Mouse (Mus musculus) CH12.LX (cell line): ENCODE measurements at regions not wholly inside any gene's neighbourhood (a gene's known extent, or its start where the extent isn't known, plus 50 kb on each side); places are given as distances from the start of the nearest gene placed in this dataset.

Experiments
- CTCF ChIP-seq, 2 experiments: IDR thresholded peaks in 1 of 2; conservative IDR thresholded peaks in 1 of 2; 2 replicates each; pipeline ENCODE4 v1.5.1; 2011 to 2012; ENCODE audit warnings: low read depth in 2 of 2, low read length in 2 of 2, improper control_type of control experiment in 1 of 2, inconsistent platforms in 1 of 2, mild to moderate bottlenecking in 1 of 2, moderate library complexity in 1 of 2
- E2F4 ChIP-seq: IDR thresholded peaks from 2 replicates; pipeline ENCODE4 v1.6.1; 2011; ENCODE audit warnings: low read depth, low read length, improper control_type of control experiment; ENCODE audit not compliant: insufficient replicate concordance
- ELF1 ChIP-seq: IDR thresholded peaks from 2 replicates; pipeline ENCODE4 v1.6.1; 2014; ENCODE audit warnings: low read depth, mild to moderate bottlenecking, inconsistent platforms, low read length, improper control_type of control experiment
- MAX ChIP-seq: IDR thresholded peaks from 2 replicates; pipeline ENCODE4 v1.6.1; 2011; ENCODE audit warnings: low read length, improper control_type of control experiment
- NELFE ChIP-seq: IDR thresholded peaks from 2 replicates; pipeline ENCODE4 v1.6.1; 2011; ENCODE audit warnings: low read depth, low read length, improper control_type of control experiment
- NRF1 ChIP-seq: IDR thresholded peaks from 2 replicates; pipeline ENCODE4 v1.6.1; 2014; ENCODE audit warnings: low read depth, mild to moderate bottlenecking, inconsistent platforms, low read length, improper control_type of control experiment, moderate library complexity
- POLR2A ChIP-seq: IDR thresholded peaks from 2 replicates; pipeline ENCODE4 v1.6.1; 2011; ENCODE audit warnings: low read depth, mild to moderate bottlenecking, improper control_type of control experiment, low read length
- RCOR1 ChIP-seq: conservative IDR thresholded peaks from 2 replicates; pipeline ENCODE4 v1.6.1; 2012; ENCODE audit warnings: low read depth, mild to moderate bottlenecking, inconsistent platforms, low read length, improper control_type of control experiment
- SMC3 ChIP-seq: IDR thresholded peaks from 2 replicates; pipeline ENCODE4 v1.6.1; 2011; ENCODE audit warnings: low read depth, low read length, improper control_type of control experiment
- UBTF ChIP-seq: IDR thresholded peaks from 2 replicates; pipeline ENCODE4 v1.6.1; 2012; ENCODE audit warnings: low read depth, mild to moderate bottlenecking, inconsistent platforms, low read length, improper control_type of control experiment, moderate library complexity
- ZKSCAN1 ChIP-seq: IDR thresholded peaks from 2 replicates; pipeline ENCODE4 v1.6.1; 2012; ENCODE audit warnings: low read depth, inconsistent platforms, low read length, improper control_type of control experiment, borderline replicate concordance

DNA sequence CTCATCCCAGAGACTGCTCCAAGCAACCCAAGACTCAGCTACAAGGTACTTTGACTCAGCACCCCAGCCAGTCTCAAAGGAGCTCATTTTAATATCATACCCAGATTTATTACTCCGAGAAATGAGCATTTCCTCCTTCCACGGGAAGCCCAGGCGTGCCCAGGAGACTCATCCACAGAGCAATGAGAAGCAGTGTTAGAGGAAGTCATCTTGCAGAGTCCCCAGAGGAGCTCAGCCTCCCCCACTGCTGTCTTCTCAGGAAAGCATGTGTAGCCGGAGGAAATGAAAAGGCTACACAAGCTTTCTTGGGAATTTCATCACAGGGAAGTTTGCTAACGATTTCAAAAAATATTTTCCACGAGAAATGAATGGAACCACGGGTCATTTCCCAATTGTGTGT, 141.8 kb downstream of the Hlx start:
- no peak for TF ChIP-seq E2F4
- TF ChIP-seq CTCF (conservative IDR thresholded peaks at IDR 0.05 in 1 of 2, IDR thresholded peaks at IDR 0.05 in 1 of 2; ENCODE audit: low read depth in 2 of 2, low read length in 2 of 2): no peak
- no peak for TF ChIP-seq POLR2A
- TF ChIP-seq ZKSCAN1: no peak
- TF ChIP-seq ELF1: no peak
- no peak for TF ChIP-seq UBTF
- TF ChIP-seq RCOR1: no peak
- TF ChIP-seq MAX: no peak
- TF ChIP-seq SMC3: no peak
- TF ChIP-seq NELFE: no peak
- no peak for TF ChIP-seq NRF1
